Mouse (Mus musculus) hindbrain, embryonic 12.5 days (tissue): ENCODE results near the gene Abca7. TPM values are rescaled to one million over a fixed set of nuclear protein-coding genes. Genes with fewer than 3 reads are reported as not detected.
"Not testable (repeated sequence)": the region's sequence is repeated elsewhere in the genome, so short reads cannot be mapped to it uniquely, and the experiment has no call there.

Experiments
- ATAC-seq: fragments of 200-750 bp; cut with Nextera tagmentation; 2 replicates; pipeline ENCODE4 v1.8.0; 2017; ENCODE audit warnings: moderate TSS enrichment; ENCODE audit not compliant: low FRiP score
- H3K27ac ChIP-seq: fragments of 300-500 bp; sonication (generic); 2 replicates; pipeline ENCODE4 v1.5.1; 2016; ENCODE audit warnings: mild to moderate bottlenecking
- H3K27me3 ChIP-seq: fragments of 300-500 bp; sonication (generic); 2 replicates; pipeline ENCODE4 v1.6.1; 2016; ENCODE audit warnings: mild to moderate bottlenecking
- H3K36me3 ChIP-seq: fragments of 300-500 bp; sonication (generic); 2 replicates; pipeline ENCODE4 v1.6.1; 2016; ENCODE audit warnings: mild to moderate bottlenecking
- H3K4me1 ChIP-seq: fragments of 300-500 bp; sonication (generic); 2 replicates; pipeline ENCODE4 v1.6.1; 2016
- H3K4me2 ChIP-seq: fragments of 300-500 bp; sonication (generic); replicated peaks from 2 replicates; pipeline ENCODE4 v1.6.1; 2016; ENCODE audit warnings: mild to moderate bottlenecking
- H3K4me3 ChIP-seq: fragments of 300-500 bp; sonication (generic); 2 replicates; pipeline ENCODE4 v1.5.1; 2016; ENCODE audit warnings: mild to moderate bottlenecking
- H3K9ac ChIP-seq: fragments of 300-500 bp; sonication (generic); 2 replicates; pipeline ENCODE4 v1.6.1; 2016; ENCODE audit warnings: mild to moderate bottlenecking, moderate library complexity
- H3K9me3 ChIP-seq: fragments of 300-500 bp; sonication (generic); replicated peaks from 2 replicates; pipeline ENCODE4 v1.6.1; 2016; ENCODE audit warnings: mild to moderate bottlenecking
- WGBS: fragments of 180-500 bp; shearing (Covaris S2); methylation state at CpG from one replicate; pipeline ENCODE4 v1.1.7; 2016; 5-methylcytosine and 5-hydroxymethylcytosine counted together
- polyA plus RNA-seq: library from polyadenylated mRNA; unstranded; fragments of >200 nt; fragmentation: Nextera tagmentation; extraction: Ambion mirVana; gene quantifications from 2 replicates; pipeline ENCODE4 v1.2.1, GENCODE M21; 2016

Gene Abca7
- polyA plus RNA-seq, 1 experiment from 2014 or later = 6.9 TPM

GRCm38 (mm10) chr10:80053831-80054815, 57.8 kb downstream of the Abca7 start:
- Histone ChIP-seq H3K9me3 (no peaks in the 10 kb centered on the region), H3K27ac (peak overlapping the region; percentile 97), H3K4me3 (peak overlapping the region; percentile 87), H3K4me1 (peaks cover 26% of the 10 kb centered on the region), H3K4me2 (peak overlapping the region; percentile 71), H3K27me3 (no peaks in the 10 kb centered on the region), H3K9ac (peak overlapping the region; percentile 91), H3K36me3 (peaks cover 35% of the 10 kb centered on the region)
- WGBS = 2% methylated on average over 76 of the region's 77 CpGs
- ATAC-seq = peak; percentile 51

DNA sequence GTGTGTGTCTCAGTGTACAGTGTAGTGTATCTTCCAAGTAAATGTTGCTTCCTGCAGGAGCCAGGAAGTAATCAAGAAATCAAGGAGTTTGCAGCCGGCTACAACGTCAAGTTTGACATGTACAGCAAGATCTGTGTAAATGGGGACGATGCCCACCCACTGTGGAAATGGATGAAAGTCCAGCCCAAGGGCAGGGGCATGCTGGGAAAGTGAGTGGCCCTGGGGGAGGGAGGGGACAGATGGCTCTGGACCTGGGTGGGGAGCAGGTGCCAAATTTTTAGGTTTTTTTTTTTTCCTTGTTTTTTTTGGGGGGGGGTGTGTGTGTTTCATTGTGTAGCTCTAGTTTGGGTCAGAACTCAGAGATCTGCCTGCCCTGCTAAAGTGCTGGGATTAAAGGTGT, 58.6 kb downstream of the Abca7 start:
- H3K4me1 ChIP-seq = peaks cover 26% of the 10 kb centered on the region

DNA sequence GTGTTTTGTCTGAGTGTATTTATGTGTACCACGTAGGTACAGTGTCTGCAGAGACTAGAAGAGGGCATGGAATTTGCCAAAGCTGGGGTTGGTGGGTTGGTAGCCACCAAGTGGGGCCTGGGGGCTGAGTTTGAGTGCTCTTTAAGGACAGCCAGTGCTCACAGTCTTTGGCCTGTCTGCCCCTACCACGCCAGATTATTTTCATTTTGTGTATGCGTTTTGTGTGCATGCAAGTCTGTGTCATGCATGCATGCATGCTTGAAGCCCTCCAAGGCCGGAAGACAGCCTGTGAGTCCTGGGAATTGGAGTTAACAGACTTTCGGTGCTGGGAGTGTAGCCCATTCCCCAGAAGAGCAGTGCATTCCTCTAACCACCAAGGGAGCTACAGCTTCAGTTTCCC, 59.1 kb downstream of the Abca7 start:
- peak overlapping the region; percentile 71 for H3K4me2 ChIP-seq
- WGBS = 80% methylated on average over 5 of the region's 5 CpGs
- H3K36me3 ChIP-seq = peaks cover 44% of the 10 kb centered on the region
- H3K9me3 ChIP-seq = no peaks in the 10 kb centered on the region
- H3K9ac ChIP-seq = no peak overlapping the region; the same call in 1 of the 2 replicates
- H3K27ac ChIP-seq = no peak overlapping the region
- no peak overlapping the region for H3K4me3 ChIP-seq
- ATAC-seq = no peak
- no peaks in the 10 kb centered on the region for H3K27me3 ChIP-seq
- H3K4me1 ChIP-seq = peaks cover 26% of the 10 kb centered on the region

More for the DNA sequence above, 58.6 kb downstream of the Abca7 start:
- H3K4me2 ChIP-seq = peak overlapping the region; percentile 71
- H3K9me3 ChIP-seq, H3K27me3 ChIP-seq, ATAC-seq, H3K27ac ChIP-seq: not testable (repeated sequence)
- WGBS = 9% methylated on average over 3 of the region's 3 CpGs
- peaks cover 41% of the 10 kb centered on the region for H3K36me3 ChIP-seq
- peak overlapping the region; percentile 87 for H3K4me3 ChIP-seq
- peak overlapping the region; percentile 91 for H3K9ac ChIP-seq

DNA sequence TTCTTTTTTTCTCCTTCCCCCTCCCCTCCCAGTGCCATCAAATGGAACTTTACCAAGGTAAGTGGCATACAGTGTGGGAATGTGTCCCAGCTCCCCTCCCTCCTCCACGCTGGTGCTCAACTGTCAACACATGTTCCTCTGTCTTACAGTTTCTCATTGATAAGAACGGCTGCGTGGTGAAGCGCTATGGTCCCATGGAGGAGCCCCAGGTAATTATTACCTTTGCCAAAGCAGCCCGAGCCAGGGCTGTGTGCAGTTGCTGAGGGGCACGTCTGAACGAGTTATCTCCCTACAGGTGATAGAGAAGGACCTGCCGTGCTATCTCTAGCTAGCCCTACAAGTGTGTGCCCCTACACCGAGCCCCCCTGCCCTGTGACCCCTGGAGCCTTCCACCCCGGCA, 59.6 kb downstream of the Abca7 start:
- Histone ChIP-seq H3K36me3 (peaks cover 49% of the 10 kb centered on the region), H3K27me3 (no peaks in the 10 kb centered on the region), H3K4me2 (0 out of 2 replicates have a peak overlapping the region, but pooled peaks have one; percentile 71), H3K9ac (no peak overlapping the region), H3K27ac (no peak overlapping the region), H3K9me3 (no peaks in the 10 kb centered on the region), H3K4me3 (no peak overlapping the region), H3K4me1 (peaks cover 26% of the 10 kb centered on the region)
- WGBS = 88% methylated on average over 9 of the region's 10 CpGs
- ATAC-seq = no peak

GRCm38 (mm10) chr10:80056506-80056905, 60.2 kb downstream of the Abca7 start:
- H3K9me3 ChIP-seq = no peaks in the 10 kb centered on the region
- H3K4me1 ChIP-seq = peaks cover 26% of the 10 kb centered on the region
- no peak overlapping the region for H3K27ac ChIP-seq
- no peaks in the 10 kb centered on the region for H3K27me3 ChIP-seq
- no peak overlapping the region for H3K4me3 ChIP-seq
- ATAC-seq = no peak
- H3K9ac ChIP-seq = 0 out of 2 replicates have a peak overlapping the region, but pooled peaks have one; percentile 19
- H3K36me3 ChIP-seq = peaks cover 54% of the 10 kb centered on the region
- WGBS = 87% methylated on average over 4 of the region's 4 CpGs
- no peak overlapping the region for H3K4me2 ChIP-seq

DNA sequence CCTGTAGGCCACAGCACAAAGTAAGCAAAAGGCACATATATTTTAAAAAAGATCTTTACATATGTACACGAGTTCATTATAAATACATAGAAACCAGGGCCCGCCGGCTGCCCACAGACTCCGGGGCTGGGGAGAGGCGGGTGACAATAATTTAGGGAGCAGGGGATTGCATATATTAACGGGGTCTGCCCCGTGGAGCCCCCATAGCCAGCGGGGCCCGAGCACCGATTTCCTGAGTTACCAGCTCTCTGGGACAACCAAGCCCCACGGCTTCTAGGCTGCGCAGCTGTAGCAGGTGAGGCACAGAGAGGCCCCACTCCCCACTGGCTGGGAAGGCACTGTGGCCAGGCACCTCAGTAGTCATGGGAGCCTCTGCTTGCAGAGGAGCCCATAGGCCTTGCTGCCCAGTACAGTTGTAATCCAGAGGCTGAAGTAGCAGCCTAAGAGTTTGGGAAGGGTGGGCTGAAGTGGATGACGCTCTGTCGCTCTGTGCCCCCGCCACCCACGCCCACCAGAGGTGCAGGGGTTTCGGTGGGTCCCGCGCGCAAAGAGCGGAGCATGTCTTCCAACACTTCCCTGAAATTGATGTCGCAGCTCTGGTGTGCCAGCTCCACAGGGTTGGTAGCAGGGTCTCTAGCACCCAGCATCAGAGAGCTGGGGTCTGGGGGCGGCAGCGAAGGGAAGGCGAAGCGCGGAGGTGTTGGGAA, 60.8 kb downstream of the Abca7 start:
- WGBS = 92% methylated on average over 27 of the region's 27 CpGs
- peaks cover 59% of the 10 kb centered on the region for H3K36me3 ChIP-seq
- H3K4me1 ChIP-seq = peaks cover 22% of the 10 kb centered on the region
- no peaks in the 10 kb centered on the region for H3K9me3 ChIP-seq
- H3K4me2 ChIP-seq = no peak overlapping the region
- no peak for ATAC-seq
- no peak overlapping the region for H3K27ac ChIP-seq
- no peak overlapping the region for H3K4me3 ChIP-seq
- H3K9ac ChIP-seq = no peak overlapping the region
- H3K27me3 ChIP-seq = no peaks in the 10 kb centered on the region

GRCm38 (mm10) chr10:80057683-80058326, 61.5 kb downstream of the Abca7 start:
- H3K4me1 ChIP-seq = peaks cover 19% of the 10 kb centered on the region
- H3K27me3 ChIP-seq = no peaks in the 10 kb centered on the region
- no peak overlapping the region for H3K4me3 ChIP-seq
- no peak overlapping the region for H3K4me2 ChIP-seq
- ATAC-seq = no peak
- no peak overlapping the region for H3K9ac ChIP-seq
- H3K9me3 ChIP-seq = no peaks in the 10 kb centered on the region
- peaks cover 64% of the 10 kb centered on the region for H3K36me3 ChIP-seq
- no peak overlapping the region for H3K27ac ChIP-seq
- WGBS = 81% methylated on average over 30 of the region's 30 CpGs

GRCm38 (mm10) chr10:80063104-80063503, 66.8 kb downstream of the Abca7 start:
- no peaks in the 10 kb centered on the region for H3K9me3 ChIP-seq
- H3K27me3 ChIP-seq = no peaks in the 10 kb centered on the region
- WGBS = 88% methylated on average over 5 of the region's 5 CpGs
- H3K4me3 ChIP-seq = no peak overlapping the region
- H3K4me1 ChIP-seq = no peaks in the 10 kb centered on the region
- peaks cover 62% of the 10 kb centered on the region for H3K36me3 ChIP-seq
- peak overlapping the region; percentile 32; the same call in 1 of the 2 replicates for H3K27ac ChIP-seq
- ATAC-seq = peak; percentile 14; the same call in 1 of the 2 replicates
- H3K4me2 ChIP-seq = no peak overlapping the region
- H3K9ac ChIP-seq = no peak overlapping the region

GRCm38 (mm10) chr10:80063877-80064650, 67.8 kb downstream of the Abca7 start:
- Histone ChIP-seq H3K27ac (0 out of 2 replicates have a peak overlapping the region, but pooled peaks have one; percentile 32), H3K36me3 (peaks cover 55% of the 10 kb centered on the region)
- WGBS = 75% methylated on average over 23 of the region's 23 CpGs

More at GRCm38 (mm10) chr10:80063877-80064650, 67.8 kb downstream of the Abca7 start:
- Histone ChIP-seq H3K9ac (no peak overlapping the region), H3K4me2 (no peak overlapping the region), H3K4me3 (no peak overlapping the region), H3K27me3 (no peaks in the 10 kb centered on the region), H3K9me3 (no peaks in the 10 kb centered on the region), H3K4me1 (no peaks in the 10 kb centered on the region)
- ATAC-seq = no peak
